Mouse (Mus musculus) CH12.LX (cell line): ENCODE measurements around the gene Pgap3. TPM values are rescaled to one million over a fixed set of nuclear protein-coding genes. Genes with fewer than 3 reads are reported as not detected.

Source experiments
- DNase-seq: peaks from one replicate; pipeline ENCODE4 v3.0.0-alpha.2; 2013; ENCODE audit errors: extremely low read depth
- H3K27ac ChIP-seq: 2 replicates; pipeline ENCODE4 v1.5.1; 2012; ENCODE audit warnings: low read depth, mild to moderate bottlenecking, control low read depth, moderate library complexity; ENCODE audit not compliant: insufficient read depth
- H3K27me3 ChIP-seq: replicated peaks from 2 replicates; pipeline ENCODE3; 2012; ENCODE audit warnings: inconsistent platforms
- H3K36me3 ChIP-seq, 2 experiments: replicated peaks in 1 of 2; 2 replicates each; pipeline versions ENCODE3 to v1.6.1; 2012; ENCODE audit warnings: inconsistent platforms in 1 of 2, low read length in 1 of 2, mild to moderate bottlenecking in 1 of 2, mixed read lengths in 1 of 2, moderate library complexity in 1 of 2; ENCODE audit not compliant: control insufficient read depth in 1 of 2, insufficient read depth in 1 of 2
- H3K4me1 ChIP-seq, 2 experiments: 2 replicates each; pipeline ENCODE4 v1.6.1; 2012; ENCODE audit warnings: inconsistent platforms in 1 of 2, moderate library complexity in 1 of 2; ENCODE audit not compliant: insufficient read depth in 2 of 2, control insufficient read depth in 1 of 2
- H3K4me2 ChIP-seq: 2 replicates; pipeline ENCODE4 v1.6.1; 2012; ENCODE audit warnings: low read depth, mild to moderate bottlenecking, control low read depth; ENCODE audit not compliant: poor library complexity, insufficient read depth, severe bottlenecking
- H3K4me3 ChIP-seq, 3 experiments: fragments of 150-350 bp in 1 of 3; sonication (generic) in 1 of 3; replicated peaks in 1 of 3; 2 replicates each; pipeline versions ENCODE3 to v1.5.1; 2011 to 2012; ENCODE audit warnings: low read depth in 2 of 3, low read length in 2 of 3, mild to moderate bottlenecking in 2 of 3, moderate library complexity in 2 of 3, control low read depth in 1 of 3, improper control_type of control experiment in 1 of 3, inconsistent platforms in 1 of 3, mixed read lengths in 1 of 3; ENCODE audit not compliant: poor library complexity in 1 of 3
- H3K79me2 ChIP-seq: replicated peaks from 2 replicates; pipeline ENCODE4 v1.6.1; 2012; ENCODE audit warnings: mild to moderate bottlenecking, moderate library complexity; ENCODE audit not compliant: control insufficient read depth, poor library complexity, insufficient read depth, severe bottlenecking; ENCODE audit errors: extremely low read depth
- H3K9ac ChIP-seq: 2 replicates; pipeline ENCODE4 v1.6.1; 2012; ENCODE audit warnings: low read depth, mild to moderate bottlenecking, control low read depth, moderate library complexity; ENCODE audit not compliant: insufficient read depth
- H3K9me3 ChIP-seq: replicated peaks from 2 replicates; pipeline ENCODE3; 2012; ENCODE audit warnings: low read length, inconsistent platforms, mixed read lengths
- E2F4 ChIP-seq: IDR thresholded peaks from 2 replicates; pipeline ENCODE4 v1.6.1; 2011; ENCODE audit warnings: low read depth, low read length, improper control_type of control experiment; ENCODE audit not compliant: insufficient replicate concordance
- IRF4 ChIP-seq: IDR thresholded peaks from 2 replicates; pipeline ENCODE4 v1.6.1; 2014; ENCODE audit warnings: low read depth, mild to moderate bottlenecking, inconsistent platforms, low read length, improper control_type of control experiment
- MAFK ChIP-seq: IDR thresholded peaks from 2 replicates; pipeline ENCODE4 v1.6.1; 2011; ENCODE audit warnings: low read length, improper control_type of control experiment; ENCODE audit not compliant: insufficient replicate concordance
- MXI1 ChIP-seq: IDR thresholded peaks from 2 replicates; pipeline ENCODE4 v1.6.1; 2011; ENCODE audit warnings: mild to moderate bottlenecking, low read depth, low read length, improper control_type of control experiment
- NELFE ChIP-seq: IDR thresholded peaks from 2 replicates; pipeline ENCODE4 v1.6.1; 2011; ENCODE audit warnings: low read depth, low read length, improper control_type of control experiment
- PAX5 ChIP-seq: IDR thresholded peaks from 2 replicates; pipeline ENCODE4 v1.6.1; 2012; ENCODE audit warnings: low read length, inconsistent platforms, mixed read lengths
- POLR2A ChIP-seq: IDR thresholded peaks from 2 replicates; pipeline ENCODE4 v1.6.1; 2011; ENCODE audit warnings: low read depth, mild to moderate bottlenecking, improper control_type of control experiment, low read length
- RAD21 ChIP-seq: IDR thresholded peaks from 2 replicates; pipeline ENCODE4 v1.6.1; 2011; ENCODE audit warnings: low read depth, mild to moderate bottlenecking, low read length, improper control_type of control experiment, moderate library complexity
- RCOR1 ChIP-seq: conservative IDR thresholded peaks from 2 replicates; pipeline ENCODE4 v1.6.1; 2012; ENCODE audit warnings: low read depth, mild to moderate bottlenecking, inconsistent platforms, low read length, improper control_type of control experiment
- SMC3 ChIP-seq: IDR thresholded peaks from 2 replicates; pipeline ENCODE4 v1.6.1; 2011; ENCODE audit warnings: low read depth, low read length, improper control_type of control experiment
- TBP ChIP-seq: conservative IDR thresholded peaks from 2 replicates; pipeline ENCODE4 v1.6.1; 2011; ENCODE audit warnings: low read depth, low read length, improper control_type of control experiment
- USF2 ChIP-seq: conservative IDR thresholded peaks from 2 replicates; pipeline ENCODE4 v1.6.1; 2011; ENCODE audit warnings: low read depth, low read length, improper control_type of control experiment
- ZMIZ1 ChIP-seq: IDR thresholded peaks from 2 replicates; pipeline ENCODE4 v1.6.1; 2012; ENCODE audit warnings: low read depth, mild to moderate bottlenecking, inconsistent platforms, low read length, improper control_type of control experiment
- dilution Hi-C: fragments of 300-500 bp; cut with MboI; formaldehyde crosslinking; loops from 2 replicates; pipeline ENCODE4 v1.14.3; 2020; ENCODE audit warnings: low sequenced_read_pairs; ENCODE audit not compliant: extremely low pct_unique_long_range_greater_than_20kb, extremely low pct_ligation_motif_present
- in situ Hi-C: fragments of 300-500 bp; cut with MboI; formaldehyde crosslinking; loops from 3 replicates; pipeline ENCODE4 v1.14.3; 2019; ENCODE audit warnings: low sequenced_read_pairs, low pct_ligation_motif_present, low pct_unique_long_range_greater_than_20kb, mixed read lengths
- polyA plus RNA-seq: library from polyadenylated mRNA; unstranded; fragments of >175 nt; gene quantifications from 2 replicates; pipeline ENCODE4 v1.2.1, GENCODE M21; 2012; ENCODE audit warnings: low read depth; ENCODE audit not compliant: insufficient read length
- total RNA-seq, 2 experiments: library from RNA; depleted of rRNA; stranded (reverse); fragments of 300-350 nt in 1 of 2; fragments of >200 nt in 1 of 2; gene quantifications; 2 replicates each; pipeline ENCODE4 v1.2.3; 2012 to 2014

The Pgap3 gene
- total and polyA plus RNA-seq, 3 experiments, result 3.3 to 6.9 (median 6.5) TPM

DNA sequence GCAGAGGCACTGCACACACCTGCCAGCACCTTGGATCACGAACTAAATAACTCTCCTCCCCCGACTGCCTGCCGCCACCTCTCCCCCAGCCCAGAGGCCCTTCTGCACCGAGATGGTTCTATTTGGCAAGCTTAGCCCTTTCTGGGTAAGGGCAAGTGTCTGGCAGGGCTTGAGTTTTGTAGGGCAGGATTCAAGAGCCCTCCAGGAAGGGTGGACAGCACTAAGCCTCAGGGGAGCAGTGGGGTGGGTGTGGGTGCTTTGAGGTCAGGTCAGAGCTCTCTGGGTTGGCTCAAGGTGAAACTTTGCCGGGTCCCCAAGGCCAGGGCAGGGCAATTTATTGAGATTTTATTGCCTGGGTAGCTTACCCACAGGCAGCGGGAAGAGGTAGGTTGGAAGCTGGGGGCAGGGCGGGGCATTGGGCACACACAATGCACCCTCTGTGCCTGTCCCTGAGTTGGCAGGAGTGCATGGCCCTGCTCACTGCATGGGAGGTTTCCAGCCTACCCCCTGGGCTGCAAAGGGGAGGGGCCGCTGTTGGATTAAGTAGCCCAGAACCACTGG lies 46.6 kb downstream of the Pgap3 start:
- peaks cover 80% of the 10 kb centered on the region for H3K27me3 ChIP-seq
- no peak for DNase-seq
- H3K79me2 ChIP-seq, result no peaks in the 10 kb centered on the region
- no peak overlapping the region for H3K4me2 ChIP-seq
- no peak overlapping the region for H3K9ac ChIP-seq
- TF ChIP-seq MAFK (no peak), SMC3 (no peak), USF2 (no peak), MXI1 (no peak), ZMIZ1 (no peak), IRF4 (no peak), POLR2A (no peak), PAX5 (no peak), RCOR1 (no peak), E2F4 (no peak), RAD21 (no peak), NELFE (no peak)
- H3K27ac ChIP-seq, result no peak overlapping the region
- in situ Hi-C loops (no loop called here), dilution Hi-C loops (no loop called here)
- H3K36me3 ChIP-seq, result no peaks in the 10 kb centered on the region
- H3K4me3 ChIP-seq, result no peak overlapping the region
- H3K9me3 ChIP-seq, result no peaks in the 10 kb centered on the region
- H3K4me1 ChIP-seq, result peaks cover 4 to 25% of the 10 kb centered on the region in 2 experiments

DNA sequence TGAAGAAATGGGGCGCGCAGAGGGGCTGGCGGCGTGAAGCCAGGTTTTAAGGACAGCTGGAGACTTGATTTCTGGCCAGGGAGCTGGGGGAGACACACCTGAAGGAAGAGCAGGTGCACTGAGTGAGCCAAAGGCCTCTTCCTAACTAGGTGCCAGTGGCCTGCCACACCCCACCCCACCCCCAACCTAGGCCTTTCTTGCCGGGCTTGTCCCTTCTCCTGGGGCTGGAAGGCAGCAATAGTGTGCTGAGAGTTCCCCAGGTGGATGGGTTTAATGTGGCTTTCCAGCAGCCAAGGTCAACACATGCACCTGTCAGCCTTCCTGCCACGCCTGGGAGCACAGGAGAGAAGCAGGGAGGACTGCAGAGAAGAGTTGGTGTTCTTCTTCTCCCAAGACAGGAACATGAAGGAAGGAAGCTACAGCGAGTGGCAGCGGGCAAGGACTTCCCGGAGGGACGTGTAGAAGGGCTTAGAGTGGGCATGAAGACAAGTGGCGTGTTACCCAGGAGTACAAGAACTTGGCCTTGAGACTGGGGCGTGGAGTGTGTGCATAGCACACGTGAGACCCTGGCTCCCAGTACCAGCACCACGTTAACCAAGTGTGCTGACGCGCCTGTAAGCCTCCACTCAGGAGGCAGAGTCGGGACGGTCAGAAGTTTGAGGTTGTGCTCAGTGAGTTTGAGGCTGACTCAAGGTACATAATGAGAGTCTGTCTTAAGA lies 47.9 kb downstream of the Pgap3 start:
- Histone ChIP-seq H3K36me3 (no peaks in the 10 kb centered on the region), H3K9me3 (no peaks in the 10 kb centered on the region), H3K4me3 (no peak overlapping the region), H3K4me2 (no peak overlapping the region), H3K9ac (no peak overlapping the region), H3K27me3 (peaks cover 92% of the 10 kb centered on the region), H3K27ac (no peak overlapping the region), H3K79me2 (no peaks in the 10 kb centered on the region), H3K4me1 (peaks cover 5 to 21% of the 10 kb centered on the region in 2 experiments)
- DNase-seq, result no peak
- dilution Hi-C loops, result no loop called here
- TF ChIP-seq TBP (no peak), IRF4 (no peak), MXI1 (no peak), E2F4 (no peak), RAD21 (no peak)
- in situ Hi-C loops, result no loop called here
